Mouse (Mus musculus) ZHBTc4 (cell line): ENCODE measurements around the gene Tacstd2.
A peak's percentile ranks its signal among the peaks of the same experiment; 100 is the strongest.
"Not testable (repeated sequence)": the region's sequence is repeated elsewhere in the genome, so short reads cannot be mapped to it uniquely, and the experiment has no call there.

Experiments
- DNase-seq: peaks from one replicate; pipeline ENCODE4 v3.0.0-alpha.2; 2011; ENCODE audit warnings: low read depth, low spot score

Gene Tacstd2

DNA sequence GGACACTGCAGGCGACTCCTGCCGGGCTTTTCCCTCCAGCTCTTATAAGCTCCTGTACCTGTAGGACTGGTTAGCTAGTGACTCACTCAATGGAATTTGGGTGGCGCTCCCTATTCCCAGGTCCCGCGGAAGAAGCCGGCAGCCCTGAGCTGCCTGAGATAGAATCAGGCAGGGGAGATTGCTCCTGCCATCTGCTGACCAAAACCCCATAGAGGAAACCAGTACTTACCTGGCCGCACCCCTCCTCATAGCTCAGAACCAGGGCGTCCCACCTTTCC is at the start of gene Tacstd2:
Tacstd2 (minus strand) TSS at position 20 of the 278 bp plus-strand sequence.
- peak; percentile 55 for DNase-seq

- no peak for DNase-seq
Observed at GRCm38 (mm10) chr6:67566270-67566669, 30.7 kb upstream of the Tacstd2 start.

DNA sequence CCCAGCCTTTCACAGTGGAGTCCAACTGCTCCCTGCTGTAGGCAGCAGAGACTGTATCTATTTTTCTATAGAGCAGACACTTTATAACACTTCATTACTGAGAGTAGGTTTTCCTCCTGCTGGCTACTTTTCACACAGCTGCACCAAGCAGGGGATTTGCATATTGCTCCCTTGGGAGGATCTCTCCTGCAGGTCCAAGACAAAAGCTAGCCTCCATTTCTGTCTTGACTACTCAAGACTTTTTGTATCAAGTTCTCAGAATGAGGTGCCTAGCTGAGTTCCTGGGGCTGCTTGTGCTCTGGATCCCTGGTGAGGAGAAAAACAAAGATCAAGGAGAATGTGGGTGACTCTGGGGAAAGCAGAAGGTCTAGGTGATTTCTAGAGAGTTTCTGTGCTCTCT is 19.8 kb upstream of the Tacstd2 start:
- DNase-seq: no peak

- DNase-seq: peak; percentile 16
Observed at GRCm38 (mm10) chr6:67549550-67549949, 14.0 kb upstream of the Tacstd2 start.

DNA sequence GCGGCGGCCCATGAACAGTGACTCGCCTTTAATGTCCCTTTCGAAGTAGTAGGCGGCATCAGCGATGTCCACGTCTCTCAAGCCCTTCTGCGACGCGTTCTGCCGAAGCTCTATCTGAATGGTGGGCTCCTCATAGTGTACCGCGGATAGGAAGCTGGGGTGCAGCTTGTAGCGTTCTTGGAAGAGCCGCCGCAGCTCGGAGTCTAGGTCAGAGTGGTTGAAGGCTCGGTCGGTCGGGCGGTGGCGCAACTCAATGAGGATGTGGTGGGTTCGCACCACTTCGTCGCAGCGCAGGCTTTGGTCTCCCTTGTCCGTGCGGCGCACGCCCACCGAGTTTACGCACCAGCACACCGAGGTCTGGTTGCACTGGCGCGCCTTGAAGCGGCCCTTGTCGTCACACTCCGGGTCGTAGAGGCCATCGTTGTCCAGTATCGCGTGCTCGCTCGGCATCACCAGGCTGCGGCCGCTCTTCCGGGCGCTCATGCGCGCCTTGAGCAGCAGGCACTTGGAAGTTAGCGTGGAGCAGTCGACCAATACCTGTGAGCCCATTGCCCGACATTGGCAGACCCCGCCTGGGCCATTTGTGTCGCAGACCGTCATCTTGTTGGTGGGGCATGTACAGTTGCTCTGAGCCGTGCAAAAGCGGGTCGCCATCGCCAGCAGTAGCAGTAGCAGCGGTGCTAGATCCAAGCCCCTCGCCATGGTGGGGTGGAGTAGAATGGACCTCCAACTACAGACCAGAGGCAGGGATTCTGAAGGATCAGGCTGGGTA is 405 bp downstream of the Tacstd2 start:
- DNase-seq: peak; percentile 69

DNA sequence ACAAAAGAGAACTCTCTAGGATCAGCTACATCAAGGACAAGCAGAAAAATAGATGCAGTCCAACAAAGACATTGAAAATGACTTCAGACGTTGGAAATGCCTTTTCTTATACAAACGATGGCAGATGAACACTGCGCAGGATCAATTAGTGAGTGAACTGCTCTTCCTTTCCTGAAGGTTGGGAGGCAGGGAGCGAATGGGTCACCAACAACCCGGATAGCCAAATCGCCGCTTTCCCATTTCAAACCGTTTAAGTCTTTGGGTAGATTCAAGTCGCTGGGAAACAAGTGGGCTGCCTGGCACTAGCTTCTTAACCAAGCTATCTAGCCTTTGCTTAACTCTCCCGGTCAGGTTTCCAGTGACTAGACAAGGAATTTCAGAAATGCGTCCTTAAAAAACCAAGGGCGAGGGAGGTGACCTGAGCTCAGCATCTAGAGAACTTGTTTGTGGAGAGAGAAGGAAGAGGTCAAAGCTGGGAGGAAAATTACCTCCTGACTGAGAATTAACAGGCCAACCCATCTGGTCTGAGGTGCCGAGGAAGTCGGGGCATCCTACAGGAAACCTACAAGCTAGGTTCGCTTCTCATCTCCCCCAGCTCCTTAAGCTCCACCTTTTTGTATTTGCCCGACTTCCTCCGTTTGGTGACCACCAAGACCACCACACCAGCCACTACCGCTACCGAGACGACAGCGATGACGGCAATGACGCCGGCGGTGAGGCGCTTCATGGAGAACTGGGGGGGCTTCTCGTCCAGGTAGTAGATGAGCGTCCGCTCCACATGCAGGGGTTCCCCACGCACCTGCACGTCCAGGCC is 1.2 kb downstream of the Tacstd2 start:
- DNase-seq: peak; percentile 61

GRCm38 (mm10) chr6:67532665-67533440 is 2.7 kb downstream of the Tacstd2 start:
- DNase-seq: peak; percentile 79

DNA sequence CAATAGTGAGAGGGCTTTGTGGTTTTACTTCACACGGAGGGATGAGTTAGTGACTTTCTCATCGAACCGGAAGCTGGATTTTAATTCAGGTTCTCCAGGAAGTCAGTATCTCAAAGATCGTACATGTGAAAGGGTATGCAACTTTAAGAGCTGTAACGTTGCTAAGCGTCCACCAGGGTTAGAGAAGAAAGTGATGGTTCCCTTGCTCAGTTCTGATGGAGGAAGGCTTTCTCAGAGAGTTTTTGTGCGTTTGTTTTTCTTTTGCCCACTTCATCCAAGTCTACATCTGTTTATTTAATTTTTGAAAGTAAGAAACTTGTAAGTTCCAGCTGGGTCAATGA is 3.8 kb downstream of the Tacstd2 start:
- peak; percentile 16 for DNase-seq

- DNase-seq: peak; percentile 16
Observed at GRCm38 (mm10) chr6:67530992-67531821, 4.4 kb downstream of the Tacstd2 start.

- no peak for DNase-seq
Observed at GRCm38 (mm10) chr6:67526356-67526755, 9.2 kb downstream of the Tacstd2 start.

DNA sequence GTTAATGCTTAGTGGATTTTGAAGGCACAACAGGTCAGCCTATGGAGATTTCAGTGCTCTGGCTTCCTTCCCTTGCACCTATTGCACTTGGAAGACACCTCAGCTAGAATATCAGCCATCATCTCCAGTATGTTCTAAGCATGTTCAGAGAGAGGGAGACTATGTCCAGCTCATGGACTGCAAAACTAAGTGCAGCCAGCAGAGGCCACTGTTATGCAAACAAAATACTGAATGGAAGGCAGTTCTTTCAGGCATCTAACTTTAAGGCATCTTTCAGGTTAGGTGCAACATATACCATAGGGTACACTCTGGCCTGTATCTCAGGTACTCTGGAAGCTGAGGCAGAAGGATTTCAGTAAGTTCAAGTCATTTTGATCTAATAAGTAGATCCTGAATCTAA is 24.8 kb downstream of the Tacstd2 start:
- DNase-seq: peak; percentile 54

DNA sequence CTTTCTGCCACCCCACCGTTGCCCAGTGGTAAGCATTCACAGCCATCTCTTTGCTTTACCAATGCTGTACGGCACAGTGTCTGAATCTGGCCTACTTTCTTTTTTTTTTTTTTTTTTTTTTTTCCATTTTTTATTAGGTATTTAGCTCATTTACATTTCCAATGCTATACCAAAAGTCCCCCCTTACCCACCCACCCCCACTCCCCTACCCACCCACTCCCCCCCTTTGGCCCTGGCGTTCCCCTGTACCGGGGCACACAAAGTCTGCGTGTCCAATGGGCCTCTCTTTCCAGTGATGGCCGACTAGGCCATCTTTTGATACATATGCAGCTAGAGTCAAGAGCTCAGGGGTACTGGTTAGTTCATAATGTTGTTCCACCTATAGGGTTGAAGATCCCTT is 33.7 kb downstream of the Tacstd2 start:
- not testable (repeated sequence) for DNase-seq

DNA sequence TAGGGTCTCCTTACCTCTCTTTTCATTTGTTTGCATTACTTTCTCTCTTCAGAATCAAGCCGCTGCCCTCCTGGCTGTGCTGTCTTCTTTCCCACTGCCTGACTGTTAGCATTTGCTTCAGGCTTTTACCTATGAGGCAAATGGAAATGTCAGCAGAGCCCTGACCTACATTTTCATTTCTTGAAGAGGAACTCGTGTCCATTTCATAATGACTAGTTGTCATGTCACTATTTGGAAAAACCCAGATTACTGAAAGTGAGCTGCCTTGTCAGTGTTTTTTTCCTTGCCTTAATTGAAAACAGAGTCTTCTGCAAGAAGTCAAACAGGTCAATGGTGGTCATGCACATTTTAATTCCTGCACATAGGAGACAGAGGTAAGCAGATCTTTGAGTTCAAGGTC is 43.8 kb downstream of the Tacstd2 start, which contains the start of gene Il23r:
Il23r (minus strand) TSS at position 101 of the 400 bp plus-strand sequence.
- no peak for DNase-seq
